Mouse (Mus musculus) embryonic fibroblast, embryonic 13.5 days (primary cell): ENCODE data around the gene Atp6v1f.

Source experiments
- CTCF ChIP-seq: IDR thresholded peaks from 2 replicates; pipeline ENCODE4 v1.5.1; 2011; ENCODE audit warnings: mild to moderate bottlenecking, control low read depth, low read length, moderate library complexity, borderline replicate concordance; ENCODE audit not compliant: insufficient read depth
- POLR2A ChIP-seq: IDR thresholded peaks from 2 replicates; pipeline ENCODE4 v1.6.1; 2011; ENCODE audit warnings: low read depth, mild to moderate bottlenecking, control low read depth, low read length, moderate library complexity

GRCm38 (mm10) chr6:29450667-29451066, 16.9 kb upstream of the Atp6v1f start:
- TF ChIP-seq POLR2A (no peak), CTCF (no peak)
